Mouse (Mus musculus) CH12.LX (cell line): ENCODE data around the gene Fam173a. TPM values are rescaled to one million over a fixed set of nuclear protein-coding genes. Genes with fewer than 3 reads are reported as not detected.
A peak's percentile ranks its signal among the peaks of the same experiment; 100 is the strongest.
"Not testable (repeated sequence)": the region's sequence is repeated elsewhere in the genome, so short reads cannot be mapped to it uniquely, and the experiment has no call there.

ENCODE experiments used
- DNase-seq: peaks from one replicate; pipeline ENCODE4 v3.0.0-alpha.2; 2013; ENCODE audit errors: extremely low read depth
- H3K27ac ChIP-seq: 2 replicates; pipeline ENCODE4 v1.5.1; 2012; ENCODE audit warnings: low read depth, mild to moderate bottlenecking, control low read depth, moderate library complexity; ENCODE audit not compliant: insufficient read depth
- H3K27me3 ChIP-seq: replicated peaks from 2 replicates; pipeline ENCODE3; 2012; ENCODE audit warnings: inconsistent platforms
- H3K36me3 ChIP-seq, 2 experiments: replicated peaks in 1 of 2; 2 replicates each; pipeline versions ENCODE3 to v1.6.1; 2012; ENCODE audit warnings: inconsistent platforms in 1 of 2, low read length in 1 of 2, mild to moderate bottlenecking in 1 of 2, mixed read lengths in 1 of 2, moderate library complexity in 1 of 2; ENCODE audit not compliant: control insufficient read depth in 1 of 2, insufficient read depth in 1 of 2
- H3K4me1 ChIP-seq, 2 experiments: 2 replicates each; pipeline ENCODE4 v1.6.1; 2012; ENCODE audit warnings: inconsistent platforms in 1 of 2, moderate library complexity in 1 of 2; ENCODE audit not compliant: insufficient read depth in 2 of 2, control insufficient read depth in 1 of 2
- H3K4me2 ChIP-seq: 2 replicates; pipeline ENCODE4 v1.6.1; 2012; ENCODE audit warnings: low read depth, mild to moderate bottlenecking, control low read depth; ENCODE audit not compliant: poor library complexity, insufficient read depth, severe bottlenecking
- H3K4me3 ChIP-seq, 3 experiments: fragments of 150-350 bp in 1 of 3; sonication (generic) in 1 of 3; replicated peaks in 1 of 3; 2 replicates each; pipeline versions ENCODE3 to v1.5.1; 2011 to 2012; ENCODE audit warnings: low read depth in 2 of 3, low read length in 2 of 3, mild to moderate bottlenecking in 2 of 3, moderate library complexity in 2 of 3, control low read depth in 1 of 3, improper control_type of control experiment in 1 of 3, inconsistent platforms in 1 of 3, mixed read lengths in 1 of 3; ENCODE audit not compliant: poor library complexity in 1 of 3
- H3K79me2 ChIP-seq: replicated peaks from 2 replicates; pipeline ENCODE4 v1.6.1; 2012; ENCODE audit warnings: mild to moderate bottlenecking, moderate library complexity; ENCODE audit not compliant: control insufficient read depth, poor library complexity, insufficient read depth, severe bottlenecking; ENCODE audit errors: extremely low read depth
- H3K9ac ChIP-seq: 2 replicates; pipeline ENCODE4 v1.6.1; 2012; ENCODE audit warnings: low read depth, mild to moderate bottlenecking, control low read depth, moderate library complexity; ENCODE audit not compliant: insufficient read depth
- H3K9me3 ChIP-seq: replicated peaks from 2 replicates; pipeline ENCODE3; 2012; ENCODE audit warnings: low read length, inconsistent platforms, mixed read lengths
- CTCF ChIP-seq, 2 experiments: IDR thresholded peaks in 1 of 2; conservative IDR thresholded peaks in 1 of 2; 2 replicates each; pipeline ENCODE4 v1.5.1; 2011 to 2012; ENCODE audit warnings: low read depth in 2 of 2, low read length in 2 of 2, improper control_type of control experiment in 1 of 2, inconsistent platforms in 1 of 2, mild to moderate bottlenecking in 1 of 2, moderate library complexity in 1 of 2
- E2F4 ChIP-seq: IDR thresholded peaks from 2 replicates; pipeline ENCODE4 v1.6.1; 2011; ENCODE audit warnings: low read depth, low read length, improper control_type of control experiment; ENCODE audit not compliant: insufficient replicate concordance
- RCOR1 ChIP-seq: conservative IDR thresholded peaks from 2 replicates; pipeline ENCODE4 v1.6.1; 2012; ENCODE audit warnings: low read depth, mild to moderate bottlenecking, inconsistent platforms, low read length, improper control_type of control experiment
- ZC3H11A ChIP-seq: IDR thresholded peaks from 2 replicates; pipeline ENCODE4 v1.6.1; 2012; ENCODE audit warnings: low read depth, mild to moderate bottlenecking, inconsistent platforms, low read length, improper control_type of control experiment
- ZNF384 ChIP-seq: IDR thresholded peaks from 2 replicates; pipeline ENCODE4 v1.6.1; 2012; ENCODE audit warnings: low read depth, low read length, improper control_type of control experiment, inconsistent platforms
- dilution Hi-C: fragments of 300-500 bp; cut with MboI; formaldehyde crosslinking; loops from 2 replicates; pipeline ENCODE4 v1.14.3; 2020; ENCODE audit warnings: low sequenced_read_pairs; ENCODE audit not compliant: extremely low pct_unique_long_range_greater_than_20kb, extremely low pct_ligation_motif_present
- in situ Hi-C: fragments of 300-500 bp; cut with MboI; formaldehyde crosslinking; loops from 3 replicates; pipeline ENCODE4 v1.14.3; 2019; ENCODE audit warnings: low sequenced_read_pairs, low pct_ligation_motif_present, low pct_unique_long_range_greater_than_20kb, mixed read lengths
- polyA plus RNA-seq: library from polyadenylated mRNA; unstranded; fragments of >175 nt; gene quantifications from 2 replicates; pipeline ENCODE4 v1.2.1, GENCODE M21; 2012; ENCODE audit warnings: low read depth; ENCODE audit not compliant: insufficient read length
- total RNA-seq, 2 experiments: library from RNA; depleted of rRNA; stranded (reverse); fragments of 300-350 nt in 1 of 2; fragments of >200 nt in 1 of 2; gene quantifications; 2 replicates each; pipeline ENCODE4 v1.2.3; 2012 to 2014

Fam173a gene
- total and polyA plus RNA-seq, 3 experiments = 25.5 to 68.3 (median 25.5) TPM

GRCm38 (mm10) chr17:25808789-25809605 is 16.3 kb upstream of the Fam173a start, which contains the start of gene Fbxl16:
TSS of gene Fbxl16 (plus strand) at chr17:25809085.
- no peak for DNase-seq
- no peaks in the 10 kb centered on the region for H3K4me1 ChIP-seq
- H3K9me3 ChIP-seq = no peaks in the 10 kb centered on the region
- H3K36me3 ChIP-seq = no peaks in the 10 kb centered on the region
- dilution Hi-C loops = no loop called here
- no peak within 1 kb of the TSS for H3K4me3 ChIP-seq
- no peak within 1 kb of the TSS for H3K27ac ChIP-seq
- TF ChIP-seq ZNF384 = no peak
- peak in 1 of 2 experiments; percentile 0; a peak in 1 of 4 replicates for TF ChIP-seq CTCF (conservative IDR thresholded peaks at IDR 0.05 in 1 of 2, IDR thresholded peaks at IDR 0.05 in 1 of 2; ENCODE audit: low read depth in 2 of 2, low read length in 2 of 2)
- no peak for TF ChIP-seq RCOR1
- no peak for TF ChIP-seq ZC3H11A
- no peak within 1 kb of the TSS for H3K4me2 ChIP-seq
- H3K27me3 ChIP-seq = peaks cover 74% of the 10 kb centered on the region
- no peaks in the 10 kb centered on the region for H3K79me2 ChIP-seq
- in situ Hi-C loops = no loop called here
- no peak within 1 kb of the TSS for H3K9ac ChIP-seq

- no peak for TF ChIP-seq E2F4
- TF ChIP-seq, all 38 proteins: peak for 0
- H3K4me3 ChIP-seq = no peak overlapping the region
- in situ Hi-C loops (no loop called here), dilution Hi-C loops (no loop called here)
- no peak overlapping the region for H3K4me2 ChIP-seq
- no peaks in the 10 kb centered on the region for H3K79me2 ChIP-seq
- no peaks in the 10 kb centered on the region for H3K9me3 ChIP-seq
- H3K4me1 ChIP-seq = 0 out of 4 replicates have a peak, but pooled peaks cover 0 to 3% of the 10 kb centered on the region in 2 experiments
- H3K27me3 ChIP-seq = peaks cover 74% of the 10 kb centered on the region
- no peak for DNase-seq
- no peak overlapping the region for H3K9ac ChIP-seq
- no peaks in the 10 kb centered on the region for H3K36me3 ChIP-seq
- no peak overlapping the region for H3K27ac ChIP-seq
These were observed 15.3 kb upstream of the Fam173a start for GRCm38 (mm10) chr17:25808028-25808427.

- H3K27ac ChIP-seq, H3K4me1 ChIP-seq, H3K79me2 ChIP-seq, H3K4me3 ChIP-seq, H3K9ac ChIP-seq, H3K36me3 ChIP-seq, dilution Hi-C loops, in situ Hi-C loops, H3K9me3 ChIP-seq, DNase-seq, H3K4me2 ChIP-seq: not testable (repeated sequence)
- TF ChIP-seq CTCF (conservative IDR thresholded peaks at IDR 0.05 in 1 of 2, IDR thresholded peaks at IDR 0.05 in 1 of 2; ENCODE audit: low read depth in 2 of 2, low read length in 2 of 2) = 0 out of 4 replicates have a peak, but pooled peaks of 1 of the 2 experiments have one; percentile 14
- H3K27me3 ChIP-seq = peaks cover 74% of the 10 kb centered on the region
These were observed 14.8 kb upstream of the Fam173a start for GRCm38 (mm10) chr17:25807452-25807851.
